Mouse (Mus musculus) cerebellum, adult 8-10 months (tissue): ENCODE measurements around the gene S100a13.
A peak's percentile ranks its signal among the peaks of the same experiment; 100 is the strongest.

ENCODE experiments used
- DNase-seq: peaks from one replicate; pipeline ENCODE4 v3.0.0; 2022

The S100a13 gene

GRCm38 (mm10) chr3:90508287-90508949 lies 5.8 kb upstream of the S100a13 start:
- DNase-seq: no peak

DNA sequence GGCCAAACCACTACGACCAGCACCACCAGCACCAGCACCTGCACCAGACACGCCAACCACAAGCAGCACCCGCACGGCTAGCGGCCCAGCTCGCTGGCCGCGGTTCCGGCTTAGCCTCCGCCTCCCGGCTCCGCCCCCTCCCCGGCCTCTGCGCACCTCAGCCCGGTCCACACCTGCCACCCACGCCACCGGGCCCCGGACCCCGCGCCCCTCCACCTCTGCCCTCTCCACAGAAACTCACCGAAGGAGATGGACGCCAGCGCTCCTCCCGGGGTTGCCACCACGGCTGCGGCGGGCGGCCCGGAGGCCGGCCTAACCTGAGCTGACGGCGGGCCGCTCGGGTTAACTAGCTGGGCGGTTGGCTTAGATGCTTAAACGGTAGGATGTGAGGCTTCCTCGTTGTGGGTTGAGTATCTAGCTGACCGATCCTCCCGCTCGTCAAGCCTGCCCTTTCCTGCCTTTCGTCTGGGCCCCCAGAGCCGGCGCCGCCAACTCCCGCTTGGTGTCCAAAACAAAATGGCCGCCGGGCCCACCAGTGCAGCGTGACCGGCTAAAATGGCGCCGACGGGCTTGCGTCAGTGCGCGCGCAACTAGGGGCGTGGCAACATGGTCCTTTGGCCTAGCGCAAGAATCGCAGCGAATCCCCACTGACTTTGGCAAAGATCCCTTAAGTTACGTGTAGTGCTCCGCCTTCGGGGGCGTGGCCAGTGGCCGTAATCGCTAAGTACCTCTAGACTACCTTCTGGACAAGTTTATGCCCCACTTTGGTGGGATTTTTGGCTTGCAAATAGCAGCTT lies 5.1 kb upstream of the S100a13 start, which contains the start of gene Chtop:
Gene Chtop (minus strand): TSS at position 549 of the 797 bp plus-strand sequence.
- peak; percentile 99 for DNase-seq

GRCm38 (mm10) chr3:90509747-90510123 lies 4.5 kb upstream of the S100a13 start:
- DNase-seq: no peak

DNA sequence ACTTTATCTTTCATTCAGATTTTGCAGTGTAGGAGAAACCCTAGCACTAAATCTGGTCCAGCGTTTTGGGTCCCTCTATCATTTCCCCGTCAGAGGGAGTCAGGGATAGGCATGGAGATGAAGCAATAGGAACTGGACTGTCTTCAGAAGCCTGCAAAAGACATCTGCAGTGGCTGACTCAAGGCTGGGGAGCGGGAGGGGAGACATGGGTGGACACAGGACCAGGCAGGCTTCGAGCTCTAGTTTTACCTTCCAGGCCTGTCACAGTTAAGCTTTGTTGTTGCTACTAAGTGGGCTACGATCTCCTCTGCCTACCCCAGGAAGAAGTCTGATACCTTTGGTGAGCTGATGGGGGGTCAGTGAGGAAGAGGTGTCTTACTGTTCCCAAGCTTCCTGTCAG lies 2.0 kb upstream of the S100a13 start:
- DNase-seq: no peak

GRCm38 (mm10) chr3:90512948-90513642 lies 1.1 kb upstream of the S100a13 start:
- DNase-seq: no peak

- DNase-seq: no peak
Observed at GRCm38 (mm10) chr3:90514691-90515090, 456 bp downstream of the S100a13 start.

DNA sequence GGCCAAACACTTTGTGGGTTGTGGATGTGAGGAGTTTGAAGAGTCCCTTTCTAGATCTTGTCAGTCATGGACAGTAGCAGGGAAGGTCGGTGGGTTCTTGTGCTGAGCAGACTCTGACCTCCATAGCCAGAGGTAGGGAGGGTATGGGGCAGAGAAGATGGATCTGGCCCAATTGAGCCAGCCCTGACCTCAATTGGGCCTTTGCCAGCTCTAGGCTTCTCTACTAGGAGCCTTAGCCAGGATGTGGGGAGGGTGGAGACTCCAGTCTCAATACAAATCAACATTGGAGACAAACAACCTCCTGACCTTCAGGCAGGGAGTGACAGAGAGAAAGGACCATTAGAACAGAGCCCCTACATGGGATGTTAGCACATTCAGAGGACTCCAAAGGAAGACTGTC lies 1.0 kb downstream of the S100a13 start:
- no peak for DNase-seq

DNA sequence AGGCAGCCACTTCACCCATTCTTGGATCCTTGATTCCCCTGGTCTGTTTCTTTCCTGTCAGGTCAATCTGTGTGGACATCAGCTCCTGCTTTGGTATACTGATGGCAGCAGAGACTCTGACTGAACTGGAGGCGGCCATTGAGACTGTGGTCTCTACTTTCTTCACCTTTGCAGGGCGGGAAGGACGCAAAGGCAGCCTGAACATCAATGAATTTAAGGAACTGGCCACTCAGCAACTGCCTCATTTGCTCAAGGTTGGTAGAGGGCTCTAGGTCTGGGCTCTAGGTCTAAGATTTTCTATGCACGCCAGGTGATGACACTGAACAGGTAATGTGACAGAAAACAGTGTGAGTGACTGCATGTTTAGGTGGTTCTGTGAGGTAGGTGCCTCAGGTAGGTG lies 1.6 kb downstream of the S100a13 start:
- no peak for DNase-seq

GRCm38 (mm10) chr3:90517711-90518110 lies 3.5 kb downstream of the S100a13 start:
- no peak for DNase-seq

- no peak for DNase-seq
Observed at GRCm38 (mm10) chr3:90525421-90525820, 11.2 kb downstream of the S100a13 start.

DNA sequence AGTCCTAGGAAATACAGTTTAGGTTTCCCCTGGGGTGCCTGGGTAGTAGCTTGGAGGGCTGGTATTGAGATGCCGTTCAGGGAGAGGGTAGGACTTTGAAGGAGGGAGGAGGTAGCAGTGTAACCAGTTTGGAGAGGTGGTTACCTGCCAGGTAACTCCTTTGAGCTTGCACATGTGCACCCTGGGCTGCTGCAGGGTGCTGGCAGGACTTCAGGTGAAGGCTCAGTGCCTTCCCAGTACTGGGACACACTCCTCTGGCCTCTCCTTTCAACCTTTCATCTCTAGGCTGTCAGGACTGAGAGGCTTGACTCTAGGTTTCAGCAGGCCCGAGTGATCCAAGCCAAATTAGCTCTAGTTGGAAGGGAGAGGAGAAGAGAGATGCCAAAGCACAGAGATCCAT lies 11.8 kb downstream of the S100a13 start:
- no peak for DNase-seq

GRCm38 (mm10) chr3:90526580-90526979 lies 12.3 kb downstream of the S100a13 start, which contains the start of gene S100a14:
S100a14 (plus strand) TSS chr3:90526856.
- DNase-seq: no peak

DNA sequence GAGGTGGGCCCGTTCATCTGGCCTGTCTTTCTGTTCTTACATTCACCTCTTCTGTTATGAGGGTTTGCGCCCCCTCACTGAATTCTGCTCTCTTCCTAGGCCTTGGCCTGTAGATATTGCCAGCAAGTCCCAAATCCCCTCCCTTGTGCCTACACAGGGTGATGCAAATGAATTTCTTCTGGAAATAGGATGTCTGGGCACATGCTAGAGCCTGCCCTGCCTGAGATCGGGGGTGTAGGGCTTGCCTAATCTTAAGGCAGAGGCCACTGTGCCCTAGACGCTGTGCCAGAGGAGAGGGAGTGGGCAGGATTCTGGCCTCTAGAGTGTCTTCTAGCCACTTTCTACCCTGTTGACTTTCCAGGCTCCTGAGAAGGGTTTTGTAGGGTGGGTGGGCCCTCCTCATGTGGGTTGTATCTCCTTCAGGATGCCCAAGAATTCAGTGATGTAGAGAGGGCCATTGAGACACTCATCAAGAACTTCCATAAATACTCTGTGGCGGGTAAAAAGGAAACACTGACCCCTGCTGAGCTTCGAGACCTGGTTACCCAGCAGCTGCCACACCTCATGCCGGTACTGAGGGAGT lies 13.1 kb downstream of the S100a13 start:
- DNase-seq: no peak

- no peak for DNase-seq
Observed at GRCm38 (mm10) chr3:90531713-90532112, 17.5 kb downstream of the S100a13 start.

- DNase-seq: no peak
Observed at GRCm38 (mm10) chr3:90535446-90535845, 21.2 kb downstream of the S100a13 start.

DNA sequence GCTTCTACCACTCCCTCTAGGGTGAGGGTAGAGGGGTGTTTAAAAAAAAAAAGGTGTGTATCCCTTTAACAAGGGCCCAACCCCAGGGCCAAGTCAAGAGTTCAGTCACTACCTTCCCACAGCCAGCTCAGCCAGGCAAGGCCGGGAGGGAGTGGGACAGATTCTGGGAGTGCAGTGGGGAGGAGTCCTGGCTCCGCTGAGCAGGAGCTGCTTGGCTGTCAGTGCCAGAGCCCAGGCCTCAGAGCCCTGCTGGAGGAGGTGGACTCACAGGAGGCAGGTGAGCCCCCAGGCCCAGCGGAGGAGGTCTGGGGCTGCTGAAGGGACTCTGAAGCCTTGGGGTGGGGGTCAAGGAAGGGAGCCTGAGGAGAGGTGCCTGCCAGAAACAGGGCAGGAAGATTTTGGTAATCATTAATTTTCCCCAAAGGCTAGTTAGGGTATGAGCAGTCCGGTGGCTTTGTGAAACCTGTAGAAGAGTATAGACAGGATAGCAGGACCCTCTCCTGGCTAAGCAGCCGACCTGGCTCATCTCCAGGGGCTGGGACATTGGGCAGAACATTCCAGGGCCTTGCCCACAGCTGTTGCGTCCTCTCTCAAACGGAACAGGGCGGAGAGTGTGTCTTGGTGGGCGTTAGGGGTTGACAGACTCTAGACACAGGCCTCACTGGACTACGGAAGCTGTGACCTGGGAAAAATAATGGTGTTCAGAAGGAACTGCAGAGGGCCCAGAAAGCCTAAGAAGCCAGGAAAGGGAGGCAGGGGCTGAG lies 23.1 kb downstream of the S100a13 start, which contains the start of gene S100a16:
Gene S100a16 (plus strand): TSS at position 114 of the 764 bp plus-strand sequence.
- peak; percentile 51 for DNase-seq

DNA sequence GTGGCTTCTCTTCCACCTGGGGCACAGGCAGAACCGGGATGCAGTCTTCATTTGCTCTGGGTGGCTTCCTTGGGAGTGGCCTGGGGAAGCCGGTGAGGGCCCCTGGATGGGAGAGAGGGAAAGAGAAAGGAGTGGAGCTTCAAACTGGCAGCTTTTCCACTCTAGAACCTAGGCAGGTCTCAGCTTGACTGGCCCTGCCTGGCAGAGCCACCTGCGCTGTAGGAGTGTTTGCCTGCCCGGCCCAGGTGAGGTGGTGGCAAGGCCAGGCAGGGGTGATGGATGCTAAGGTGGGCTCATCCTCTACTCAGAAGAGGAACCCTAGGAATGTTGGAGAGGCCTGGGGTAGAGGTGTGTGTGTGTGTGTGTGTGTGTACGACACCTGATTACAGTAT lies 23.7 kb downstream of the S100a13 start:
- DNase-seq: no peak

DNA sequence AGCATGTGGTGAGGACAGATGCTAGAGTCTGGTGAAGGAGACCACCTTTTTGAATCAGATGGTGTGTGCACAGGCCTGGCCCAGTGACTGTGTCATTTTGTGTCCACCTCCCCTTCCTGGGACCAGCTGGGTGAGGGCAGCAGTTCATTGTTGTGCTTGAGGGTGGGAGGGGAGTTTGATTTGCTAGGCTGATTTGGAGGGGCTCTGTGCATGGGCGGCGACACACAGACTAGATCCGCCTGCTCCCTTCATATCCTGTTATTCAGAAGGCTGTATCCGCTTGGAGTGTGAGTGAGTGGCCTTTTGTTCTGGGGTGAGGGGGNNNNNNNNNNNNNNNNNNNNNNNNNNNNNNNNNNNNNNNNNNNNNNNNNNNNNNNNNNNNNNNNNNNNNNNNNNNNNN lies 26.7 kb downstream of the S100a13 start:
- no peak for DNase-seq

GRCm38 (mm10) chr3:90549676-90550420 lies 35.6 kb downstream of the S100a13 start:
- DNase-seq: no peak

- DNase-seq: no peak
Observed at GRCm38 (mm10) chr3:90550421-90550790, 36.2 kb downstream of the S100a13 start.

- no peak for DNase-seq
Observed at GRCm38 (mm10) chr3:90552231-90552630, 38.0 kb downstream of the S100a13 start.

GRCm38 (mm10) chr3:90555954-90556353 lies 41.7 kb downstream of the S100a13 start:
- no peak for DNase-seq
